Mouse (Mus musculus): ENCODE measurements around the gene Thap3. TPM values are rescaled to one million over a fixed set of nuclear protein-coding genes. Genes with fewer than 3 reads are reported as not detected.

Gene Thap3
- polyA plus RNA-seq, 1 experiment from 2014 or later: 20.8 TPM

GRCm38 (mm10) chr4:152024525-152024924, 35.7 kb upstream of the Thap3 start:
- no peaks in the 10 kb centered on the region for H3K27me3 ChIP-seq
- no peak for ATAC-seq
- no peak for TF ChIP-seq CTCF (IDR thresholded peaks at IDR 0.05)
- ChIA-PET CTCF (no interaction called here), POLR2A (no interaction called here)
- no peak for DNase-seq (ENCODE audit: low read depth, low spot score)
- in situ Hi-C loops (cut with MboI; ENCODE audit: low pct_unique_long_range_greater_than_20kb): no loop called here

DNA sequence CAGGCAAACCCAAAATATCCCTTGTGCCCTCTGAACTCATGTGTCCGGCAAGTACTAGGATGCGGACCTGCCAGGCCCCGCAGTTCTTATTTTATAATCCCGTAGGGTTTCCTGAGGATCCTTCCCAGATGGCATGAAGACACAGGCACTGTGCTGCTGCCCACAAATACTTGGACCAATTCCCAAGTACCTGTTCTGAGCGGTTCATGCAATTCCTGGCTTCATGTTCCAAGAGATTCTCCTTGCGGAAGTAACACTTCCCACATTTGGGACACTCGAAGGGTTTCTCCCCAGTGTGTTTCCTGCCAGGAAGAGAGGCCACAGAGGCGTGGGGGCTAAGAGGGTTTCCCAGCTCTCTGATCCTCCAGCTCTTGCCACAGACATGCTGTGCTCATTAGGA, 33.7 kb upstream of the Thap3 start:
- ChIA-PET CTCF (no interaction called here), POLR2A (no interaction called here)
- TF ChIP-seq CTCF (IDR thresholded peaks at IDR 0.05): no peak
- no peaks in the 10 kb centered on the region for H3K27me3 ChIP-seq
- no peak for ATAC-seq
- in situ Hi-C loops (cut with MboI; ENCODE audit: low pct_unique_long_range_greater_than_20kb): no loop called here
- no peak for DNase-seq (ENCODE audit: low read depth, low spot score)

- CTCF ChIA-PET: interaction anchor here (0.9 kb wide), 1 partner anchor 10 kb away, joined by 5 read pairs; no protein-coding TSS in a partner anchor
- ATAC-seq: no peak
Observed at GRCm38 (mm10) chr4:152021568-152022097, 32.8 kb upstream of the Thap3 start.

DNA sequence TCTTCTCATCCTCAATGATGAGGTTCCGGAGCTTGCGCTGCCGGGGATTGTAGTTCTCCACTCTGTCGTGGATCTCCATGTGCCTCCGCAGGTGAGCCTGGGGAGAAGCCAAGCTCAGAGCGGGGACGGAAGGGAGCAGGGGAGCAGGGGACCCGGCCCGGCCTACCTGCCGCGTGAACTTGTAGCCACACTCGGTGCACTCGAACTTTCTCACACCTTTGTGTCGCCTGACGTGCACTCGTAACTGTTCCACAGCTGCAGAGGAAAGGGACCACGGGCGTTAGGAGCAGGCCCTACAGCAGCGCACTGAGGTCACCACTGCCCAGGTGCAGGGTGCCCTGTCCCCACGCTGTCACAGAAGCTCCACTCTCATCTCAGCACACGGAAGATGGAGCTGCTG, 31.2 kb upstream of the Thap3 start:
- DNase-seq (ENCODE audit: low read depth, low spot score) (no peak), ATAC-seq (no peak)
- CTCF ChIA-PET: interaction anchor here (1.0 to 1.2 kb wide), 3 partner anchors 10 to 81 kb away, joined by 3 read pairs; partner anchors contain the start of genes Nol9 and Tas1r1
- POLR2A ChIA-PET: interaction anchor here (1.3 kb wide), 1 partner anchor 11 kb away, joined by 3 read pairs; the partner anchor contains the start of gene Klhl21
- no peak for TF ChIP-seq CTCF (IDR thresholded peaks at IDR 0.05)
- H3K27me3 ChIP-seq: no peaks in the 10 kb centered on the region
- in situ Hi-C loops (cut with MboI; ENCODE audit: low pct_unique_long_range_greater_than_20kb): no loop called here

More at GRCm38 (mm10) chr4:152021568-152022097, 32.8 kb upstream of the Thap3 start:
- no peak for DNase-seq (ENCODE audit: low read depth, low spot score)
- no peak for TF ChIP-seq CTCF (IDR thresholded peaks at IDR 0.05)
- in situ Hi-C loops (cut with MboI; ENCODE audit: low pct_unique_long_range_greater_than_20kb): no loop called here
- POLR2A ChIA-PET: no interaction called here
- H3K27me3 ChIP-seq: no peaks in the 10 kb centered on the region

DNA sequence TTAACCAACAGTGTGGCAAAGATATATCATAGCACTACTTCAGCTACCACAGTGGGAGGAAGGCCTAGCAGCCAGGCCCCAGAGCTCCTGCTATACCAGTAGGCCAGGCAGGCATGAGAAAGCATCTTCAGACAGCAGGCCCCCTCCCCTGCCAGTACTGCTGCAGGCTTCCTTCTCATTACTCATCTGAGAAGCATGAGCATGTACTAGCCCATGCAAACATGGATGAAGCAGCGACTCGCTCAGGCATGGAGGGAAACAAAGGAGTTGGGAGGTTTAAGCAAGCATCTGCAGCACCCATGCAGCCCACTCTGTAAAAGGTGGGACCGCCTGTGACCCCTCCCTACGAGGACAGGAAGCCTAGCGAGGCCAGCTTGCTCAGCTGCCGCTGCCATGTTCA, 30.3 kb upstream of the Thap3 start:
- DNase-seq (ENCODE audit: low read depth, low spot score): no peak
- POLR2A ChIA-PET: interaction anchor here (0.6 kb wide), 1 partner anchor 85 kb away, joined by 3 read pairs; no protein-coding TSS in a partner anchor
- in situ Hi-C loops (cut with MboI; ENCODE audit: low pct_unique_long_range_greater_than_20kb): no loop called here
- peak; percentile 64 for ATAC-seq
- CTCF ChIA-PET: interaction anchor here (1.2 to 2.4 kb wide), 2 partner anchors 10 to 16 kb away, joined by 3 to 5 read pairs; no protein-coding TSS in a partner anchor
- no peaks in the 10 kb centered on the region for H3K27me3 ChIP-seq
- no peak for TF ChIP-seq CTCF (IDR thresholded peaks at IDR 0.05)

DNA sequence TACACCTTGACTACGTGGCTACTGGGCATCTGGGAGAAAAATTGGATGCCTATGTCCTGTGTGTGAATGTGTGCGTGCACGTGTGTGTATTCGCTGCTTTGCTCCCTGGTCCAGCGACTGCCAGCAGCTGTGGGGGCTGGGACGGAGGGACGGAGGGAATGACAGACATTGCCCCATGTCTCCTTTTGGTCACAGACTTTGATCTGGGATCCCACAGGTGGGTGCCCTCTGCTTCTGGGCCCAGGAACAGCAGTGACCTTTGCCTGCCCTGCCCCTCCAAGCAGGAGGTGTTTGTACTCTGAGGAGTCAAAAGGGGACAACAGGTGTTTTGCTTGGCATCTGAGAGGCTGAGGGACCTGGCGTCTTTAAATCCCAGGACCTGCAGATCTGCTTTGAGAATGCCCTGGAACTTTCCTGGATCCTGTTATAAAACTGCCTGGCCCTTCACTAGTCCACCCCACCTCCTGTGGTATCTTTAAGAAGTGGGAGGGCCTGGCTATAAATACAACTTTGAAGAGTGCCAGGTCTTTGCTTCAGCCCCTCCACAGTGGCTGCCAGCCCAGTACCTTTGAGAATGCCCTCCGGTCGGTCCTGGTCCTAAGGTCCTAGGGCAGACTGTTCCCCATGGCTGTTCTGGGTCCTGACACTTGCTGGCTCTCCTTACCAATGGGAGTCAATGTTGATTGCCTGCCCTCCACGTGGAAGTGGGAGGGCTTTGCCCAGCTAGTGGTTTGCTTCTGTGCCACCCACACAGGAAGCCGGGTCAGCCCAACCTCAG, 24.4 kb upstream of the Thap3 start:
- CTCF ChIA-PET: interaction anchor here (0.9 to 1.5 kb wide), 2 partner anchors 25 to 90 kb away, joined by 3 read pairs; partner anchors contain the start of gene Tas1r1
- no peaks in the 10 kb centered on the region for H3K27me3 ChIP-seq
- TF ChIP-seq CTCF (IDR thresholded peaks at IDR 0.05): no peak
- no peak for DNase-seq (ENCODE audit: low read depth, low spot score)
- in situ Hi-C loops (cut with MboI; ENCODE audit: low pct_unique_long_range_greater_than_20kb): no loop called here
- ATAC-seq: no peak
- POLR2A ChIA-PET: no interaction called here

- ChIA-PET POLR2A (no interaction called here), CTCF (interaction anchor here (0.7 to 1.4 kb wide), 3 partner anchors 9 to 26 kb away, joined by 3 to 5 read pairs (median 3); partner anchors contain the start of gene Tas1r1)
- DNase-seq (ENCODE audit: low read depth, low spot score): no peak
- no peak for ATAC-seq
- no peaks in the 10 kb centered on the region for H3K27me3 ChIP-seq
- in situ Hi-C loops (cut with MboI; ENCODE audit: low pct_unique_long_range_greater_than_20kb): no loop called here
- no peak for TF ChIP-seq CTCF (IDR thresholded peaks at IDR 0.05)
Observed at GRCm38 (mm10) chr4:152012109-152012508, 23.3 kb upstream of the Thap3 start.

- TF ChIP-seq CTCF (IDR thresholded peaks at IDR 0.05): no peak
- POLR2A ChIA-PET: interaction anchor here (1.2 kb wide), 1 partner anchor 22 kb away, joined by 3 read pairs; the partner anchor contains the start of gene Thap3
- CTCF ChIA-PET: interaction anchor here (1.4 kb wide), 1 partner anchor 10 kb away, joined by 5 read pairs; no protein-coding TSS in a partner anchor
- in situ Hi-C loops (cut with MboI; ENCODE audit: low pct_unique_long_range_greater_than_20kb): no loop called here
- DNase-seq (ENCODE audit: low read depth, low spot score) (no peak), ATAC-seq (no peak)
- no peaks in the 10 kb centered on the region for H3K27me3 ChIP-seq
Observed at GRCm38 (mm10) chr4:152011171-152011760, 22.5 kb upstream of the Thap3 start.

DNA sequence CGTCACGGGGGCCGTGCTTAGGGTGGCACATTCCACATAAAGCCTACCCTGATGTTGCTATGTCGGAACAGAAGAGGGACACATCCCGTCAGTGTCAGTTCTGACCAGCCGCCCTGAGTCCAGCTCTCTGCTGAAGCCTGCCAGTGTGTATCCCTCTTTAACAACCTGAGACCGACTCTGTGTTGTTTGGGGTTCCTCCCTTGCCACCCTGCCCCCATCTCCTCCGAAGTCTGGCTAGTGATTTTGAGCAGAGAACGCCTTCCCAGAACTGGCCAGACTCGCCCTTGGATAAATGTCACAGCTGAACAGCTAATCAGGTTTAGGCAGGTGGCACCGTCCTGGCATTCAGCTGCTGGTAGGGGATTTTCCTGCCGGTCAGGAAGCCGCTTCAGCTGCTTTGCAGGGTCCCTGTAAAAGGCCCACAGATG, 21.9 kb upstream of the Thap3 start:
- ATAC-seq: no peak
- in situ Hi-C loops (cut with MboI; ENCODE audit: low pct_unique_long_range_greater_than_20kb): no loop called here
- ChIA-PET POLR2A (interaction anchor here (1.2 kb wide), 1 partner anchor 22 kb away, joined by 3 read pairs; the partner anchor contains the start of gene Thap3), CTCF (no interaction called here)
- no peak for DNase-seq (ENCODE audit: low read depth, low spot score)
- no peaks in the 10 kb centered on the region for H3K27me3 ChIP-seq
- no peak for TF ChIP-seq CTCF (IDR thresholded peaks at IDR 0.05)

- in situ Hi-C loops (cut with MboI; ENCODE audit: low pct_unique_long_range_greater_than_20kb): no loop called here
- DNase-seq (ENCODE audit: low read depth, low spot score) (no peak), ATAC-seq (peak; percentile 40)
- TF ChIP-seq CTCF (IDR thresholded peaks at IDR 0.05): no peak
- CTCF ChIA-PET: interaction anchor here (1.2 to 1.3 kb wide), 2 partner anchors 10 to 35 kb away, joined by 3 to 4 read pairs; no protein-coding TSS in a partner anchor
- POLR2A ChIA-PET: interaction anchor here (1.0 to 2.1 kb wide), 5 partner anchors 14 to 21 kb away, joined by 3 to 8 read pairs (median 6); partner anchors contain the start of genes Phf13 and Thap3
- H3K27me3 ChIP-seq: no peaks in the 10 kb centered on the region
Observed at GRCm38 (mm10) chr4:152010091-152010706, 21.4 kb upstream of the Thap3 start.

All from Patski (cell line).